Mouse (Mus musculus) urinary bladder, adult 2 months (tissue): Measurements from ENCODE around the gene Sh3kbp1. TPM values are rescaled to one million over a fixed set of nuclear protein-coding genes. Genes with fewer than 3 reads are reported as not detected.

Experiments used
- DNase-seq: peaks from one replicate; pipeline ENCODE4 v3.0.0; 2022; ENCODE audit warnings: low spot score
- polyA plus RNA-seq: library from polyadenylated mRNA; depleted of rRNA; stranded (reverse); fragments of >200 nt; gene quantifications from 2 replicates; pipeline ENCODE4 v1.2.3, GENCODE M21; 2012

The Sh3kbp1 gene
- polyA plus RNA-seq, 1 experiment, result 44.2 TPM

- DNase-seq, result no peak
Observed at GRCm38 (mm10) chrX:159678320-159678835, 51.3 kb downstream of the Sh3kbp1 start.

DNA sequence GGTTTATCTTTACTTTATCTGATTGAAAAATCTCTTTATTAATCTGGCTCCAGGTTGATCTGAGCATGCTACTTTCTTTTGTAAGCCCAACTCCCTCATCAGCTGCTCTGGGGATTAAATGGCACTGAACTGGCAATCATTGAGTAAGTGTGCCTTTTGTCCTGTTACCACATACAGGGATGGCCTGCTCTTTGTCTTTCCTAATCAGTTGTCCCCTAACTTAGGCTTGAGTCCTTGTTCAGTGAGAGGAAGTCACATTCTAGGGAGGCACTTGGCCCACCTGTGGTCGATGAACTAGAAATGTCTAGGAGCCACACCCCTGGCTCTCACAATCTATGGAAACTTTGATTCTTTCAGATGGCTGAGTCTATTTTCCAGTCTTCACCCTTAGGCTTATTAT, 58.4 kb downstream of the Sh3kbp1 start:
- no peak for DNase-seq

- no peak for DNase-seq
Observed at GRCm38 (mm10) chrX:159686850-159687249, 59.8 kb downstream of the Sh3kbp1 start.

DNA sequence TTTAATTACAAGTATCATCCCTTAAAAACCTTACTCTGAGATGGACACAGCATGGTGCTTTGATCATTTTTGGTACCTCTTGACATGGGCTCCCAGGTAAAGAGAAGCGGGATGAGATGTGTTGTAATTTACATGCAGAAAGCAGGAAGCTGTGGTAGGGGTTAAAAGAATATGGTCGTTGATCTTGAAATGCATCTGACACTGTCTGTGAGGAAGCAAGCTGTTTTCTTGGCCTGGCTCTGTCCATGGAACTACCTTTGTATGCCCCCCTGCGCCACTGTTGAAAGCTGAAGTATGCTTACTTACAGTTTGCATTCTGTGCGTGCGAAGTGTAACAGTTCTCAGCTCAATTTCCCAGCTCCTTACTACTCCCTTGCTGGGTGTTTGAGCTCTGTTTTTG, 61.6 kb downstream of the Sh3kbp1 start:
- DNase-seq, result no peak

GRCm38 (mm10) chrX:159689785-159690416, 62.8 kb downstream of the Sh3kbp1 start:
- no peak for DNase-seq

DNA sequence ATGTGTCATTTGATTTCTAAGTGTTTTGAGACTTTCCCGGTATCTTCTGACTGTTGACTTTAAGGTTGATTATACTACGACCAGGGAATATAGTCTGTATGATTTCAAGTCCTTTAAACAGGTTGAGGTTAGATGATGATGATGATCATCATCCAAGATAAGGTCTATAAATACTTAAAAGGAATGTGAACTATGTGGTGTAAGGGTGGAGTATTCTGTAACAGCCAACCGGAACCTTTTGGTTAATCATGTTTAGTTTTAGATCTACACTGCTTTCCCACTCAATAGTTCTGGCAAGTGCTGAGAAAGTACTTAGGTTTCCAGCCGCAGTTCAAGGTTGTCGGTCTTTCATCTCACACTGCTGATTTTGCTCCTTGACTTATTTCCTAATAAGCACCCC, 66.1 kb downstream of the Sh3kbp1 start:
- no peak for DNase-seq

GRCm38 (mm10) chrX:159696545-159696944, 69.5 kb downstream of the Sh3kbp1 start:
- DNase-seq, result no peak

- DNase-seq, result no peak
Observed at GRCm38 (mm10) chrX:159697030-159697454, 70.0 kb downstream of the Sh3kbp1 start.

DNA sequence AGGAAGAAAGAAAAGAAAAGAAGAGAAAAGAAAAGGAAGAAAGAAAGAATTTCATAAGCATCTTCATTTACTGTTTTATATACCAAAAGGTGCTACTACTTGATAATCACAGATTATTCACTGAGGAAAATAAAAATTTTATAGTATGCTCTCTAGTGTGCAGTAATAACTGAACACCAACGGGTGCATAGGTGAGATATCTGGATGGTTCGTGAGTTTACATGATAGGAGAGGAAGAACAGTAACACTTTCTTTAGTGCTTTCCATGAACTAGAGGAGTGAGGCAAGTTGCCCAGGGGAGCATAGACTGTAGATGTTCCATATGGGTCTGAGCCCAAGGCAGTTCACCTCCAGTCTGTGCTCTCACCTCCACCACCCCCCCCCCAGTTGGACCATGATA, 75.8 kb downstream of the Sh3kbp1 start:
- no peak for DNase-seq

GRCm38 (mm10) chrX:159704381-159705004, 77.4 kb downstream of the Sh3kbp1 start:
- no peak for DNase-seq

GRCm38 (mm10) chrX:159705412-159705811, 78.3 kb downstream of the Sh3kbp1 start:
- no peak for DNase-seq

DNA sequence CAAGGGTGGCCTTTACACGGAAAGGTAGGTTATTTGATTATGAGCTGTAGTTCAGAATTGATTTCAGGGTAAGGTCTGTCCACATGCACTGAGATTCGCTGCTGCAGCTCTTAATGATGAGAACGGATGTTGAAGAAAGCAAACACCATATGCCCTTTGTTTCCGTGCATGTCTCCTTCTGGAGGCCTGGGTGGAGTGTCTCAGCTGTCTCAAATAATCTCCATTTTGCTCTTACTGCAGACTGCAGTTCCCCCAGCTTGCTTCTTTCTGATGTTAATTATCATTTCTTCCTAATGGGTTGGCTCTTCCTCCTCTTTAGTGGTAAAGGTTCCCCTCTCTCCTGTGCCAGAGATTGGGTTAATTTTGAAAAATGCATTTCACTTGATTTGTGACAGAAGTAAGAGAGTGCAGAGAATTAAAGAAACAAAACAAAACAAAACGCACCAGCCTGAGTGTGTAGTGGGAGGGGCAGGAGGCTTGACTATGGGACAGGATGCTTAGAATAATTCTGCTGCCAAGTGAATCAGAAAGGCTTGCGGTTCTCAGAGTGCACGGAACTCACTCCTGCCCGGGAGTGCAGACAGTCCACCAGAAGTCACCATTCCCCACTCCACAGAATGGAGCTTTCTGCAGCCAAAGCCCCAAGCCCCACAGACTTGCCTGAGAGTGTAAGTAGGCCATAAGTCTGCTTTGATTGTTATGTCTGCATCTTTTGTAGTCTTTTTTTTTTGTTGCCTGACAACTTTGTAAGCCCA, 81.2 kb downstream of the Sh3kbp1 start:
- DNase-seq, result no peak

DNA sequence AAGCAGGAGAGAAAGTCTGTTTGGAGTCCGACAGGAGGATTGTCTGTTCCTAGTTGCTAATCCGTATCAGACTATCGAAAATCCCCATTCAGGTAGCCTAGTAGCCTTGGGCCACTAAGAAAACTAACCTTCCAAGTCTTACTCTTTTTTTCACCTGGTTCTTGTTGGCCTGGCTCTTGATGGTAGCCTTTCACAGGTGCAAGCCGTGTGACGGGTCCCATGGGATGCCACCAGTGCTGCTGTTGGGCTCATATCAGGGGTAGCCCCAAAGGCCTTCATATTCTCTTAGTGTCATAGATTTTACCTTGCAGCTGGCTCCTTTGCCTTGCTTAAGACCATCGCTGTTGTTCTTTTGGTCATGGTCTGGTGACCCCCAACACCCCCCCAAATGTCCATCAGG, 82.2 kb downstream of the Sh3kbp1 start:
- DNase-seq, result no peak

DNA sequence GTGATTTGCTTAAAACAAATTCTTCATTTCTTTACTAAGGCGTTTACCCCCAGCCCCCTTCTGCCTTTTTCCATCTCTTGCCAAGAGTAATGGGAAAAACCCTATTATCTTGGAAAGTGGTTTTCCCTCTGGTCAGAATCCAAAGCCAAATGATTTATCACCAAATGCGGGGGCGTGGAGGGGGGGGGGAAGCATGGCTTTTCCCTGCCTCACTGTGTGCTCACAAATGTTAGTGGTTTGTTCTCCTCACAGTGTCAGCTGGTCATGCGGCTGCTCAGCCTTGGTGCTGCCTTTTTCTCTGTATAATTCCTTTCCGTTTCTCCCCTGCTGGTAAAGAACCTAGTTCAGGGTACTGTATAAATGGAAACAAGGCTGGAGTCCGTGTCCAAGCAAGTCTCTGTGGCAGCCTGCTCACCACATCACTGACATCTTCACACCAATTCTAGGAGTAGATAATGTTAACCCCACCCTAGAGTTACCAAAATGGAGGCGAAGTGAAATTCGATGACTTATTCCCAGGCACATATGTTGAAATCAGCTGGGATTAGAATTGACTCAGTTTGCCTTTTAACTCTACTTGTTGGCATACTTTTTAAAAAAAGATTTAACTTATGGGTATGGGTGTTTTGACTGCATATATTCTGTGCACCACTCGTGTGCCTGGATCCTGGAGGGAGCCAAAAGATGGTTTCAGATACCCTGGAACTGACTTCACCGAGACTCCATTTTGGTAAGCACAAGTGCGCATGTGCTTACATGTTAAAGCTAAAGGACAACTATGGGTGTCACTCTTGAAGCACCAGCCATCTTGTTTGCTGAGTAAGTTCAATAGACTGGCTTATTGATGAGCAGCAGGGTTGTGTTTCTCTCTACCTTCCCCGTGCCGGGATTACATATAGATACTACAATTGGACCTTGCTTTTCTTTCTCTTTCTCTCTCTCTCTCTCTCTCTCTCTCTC, 84.3 kb downstream of the Sh3kbp1 start:
- DNase-seq, result no peak

- DNase-seq, result no peak
Observed at GRCm38 (mm10) chrX:159713191-159713590, 86.1 kb downstream of the Sh3kbp1 start.

DNA sequence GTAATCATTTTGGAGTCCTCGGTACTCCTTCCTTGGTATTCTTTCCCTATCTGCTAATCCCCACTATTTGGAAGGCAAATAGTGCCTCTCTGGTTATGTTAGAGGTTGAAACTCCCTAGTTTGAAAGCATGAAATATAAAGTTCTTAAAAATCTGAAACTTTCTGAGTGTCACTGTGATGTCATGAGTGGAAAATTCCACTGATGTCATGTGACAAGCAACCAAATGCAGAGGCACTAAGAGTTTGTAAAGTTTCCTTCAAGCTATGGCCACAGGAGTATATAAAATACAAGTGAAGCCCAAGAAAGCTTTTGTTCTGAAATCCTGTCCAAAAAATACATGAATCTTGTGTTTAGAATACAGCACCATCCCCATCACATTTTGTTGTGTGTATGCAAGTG, 94.3 kb downstream of the Sh3kbp1 start:
- DNase-seq, result no peak

GRCm38 (mm10) chrX:159731421-159731820, 104.3 kb downstream of the Sh3kbp1 start:
- no peak for DNase-seq

DNA sequence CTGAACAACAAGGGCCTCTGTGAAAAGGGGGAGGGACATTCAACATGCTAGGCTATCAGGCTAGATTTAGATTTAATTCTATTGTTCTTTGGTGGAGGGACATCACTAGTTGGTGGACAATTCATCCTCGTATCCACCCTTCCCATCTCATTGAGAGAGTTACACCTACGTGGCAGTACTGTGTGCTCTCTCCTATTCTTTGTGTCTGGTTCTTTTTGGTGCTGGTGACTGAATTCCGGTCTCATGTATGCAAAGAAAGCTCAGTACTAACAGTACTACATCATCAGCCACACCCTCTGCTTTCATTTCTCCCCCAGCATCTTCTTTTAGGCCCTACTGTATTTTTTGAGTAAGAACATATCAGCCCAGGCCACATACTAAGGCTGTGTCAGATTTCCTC, 105.8 kb downstream of the Sh3kbp1 start:
- DNase-seq, result no peak

GRCm38 (mm10) chrX:159733948-159734347, 106.9 kb downstream of the Sh3kbp1 start:
- DNase-seq, result no peak

GRCm38 (mm10) chrX:159735513-159736099, 108.5 kb downstream of the Sh3kbp1 start:
- DNase-seq, result no peak

DNA sequence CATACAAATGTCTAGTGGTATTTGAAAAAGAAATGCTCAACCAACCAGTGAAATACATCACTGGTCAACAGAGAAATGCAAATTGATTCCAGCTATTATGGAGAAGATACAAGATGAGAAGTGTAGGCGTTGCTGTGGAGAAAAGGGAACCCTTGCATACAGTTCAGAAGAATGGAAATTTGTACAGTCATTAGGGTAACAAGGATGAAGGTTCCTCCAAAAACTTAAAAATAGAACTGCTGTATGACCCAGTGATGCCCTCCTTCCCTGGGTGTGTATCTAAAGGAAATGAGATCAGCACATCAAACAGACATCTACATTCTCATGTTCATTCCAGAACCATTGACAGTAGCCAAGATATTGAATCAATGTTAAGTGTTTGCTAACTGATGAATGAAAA, 110.3 kb downstream of the Sh3kbp1 start:
- no peak for DNase-seq
